Mouse (Mus musculus) liver, postnatal 0 days (tissue): ENCODE data around the gene Eif4a3. TPM values are rescaled to one million over a fixed set of nuclear protein-coding genes. Genes with fewer than 3 reads are reported as not detected.

Experiments used
- ATAC-seq: fragments of 200-750 bp; cut with Nextera tagmentation; 2 replicates; pipeline ENCODE4 v1.8.0; 2017; ENCODE audit warnings: mild to moderate bottlenecking, moderate library complexity
- DNase-seq: peaks from one replicate; pipeline ENCODE4 v3.0.0-alpha.2; 2016
- H3K27ac ChIP-seq: fragments of 300-500 bp; sonication (generic); 2 replicates; pipeline ENCODE4 v1.5.1; 2014; ENCODE audit warnings: antibody characterized with exemption, moderate library complexity, mild to moderate bottlenecking, low read depth
- H3K27me3 ChIP-seq: fragments of 300-500 bp; sonication (generic); 2 replicates; pipeline ENCODE4 v1.6.1; 2014; ENCODE audit warnings: low read length, control low read depth, mixed read lengths; ENCODE audit not compliant: insufficient read depth
- H3K36me3 ChIP-seq: fragments of 300-500 bp; sonication (generic); replicated peaks from 2 replicates; pipeline ENCODE4 v1.6.1; 2014; ENCODE audit warnings: mild to moderate bottlenecking, control low read depth, low read length, moderate library complexity, mixed read lengths; ENCODE audit not compliant: insufficient read depth
- H3K4me1 ChIP-seq: fragments of 300-500 bp; sonication (generic); 2 replicates; pipeline ENCODE4 v1.6.1; 2014; ENCODE audit warnings: antibody characterized with exemption, mild to moderate bottlenecking, control low read depth; ENCODE audit not compliant: insufficient read depth
- H3K4me2 ChIP-seq: fragments of 300-500 bp; sonication (generic); 2 replicates; pipeline ENCODE4 v1.6.1; 2014; ENCODE audit warnings: low read depth, mild to moderate bottlenecking, low read length, moderate library complexity, mixed read lengths
- H3K4me3 ChIP-seq: fragments of 300-500 bp; sonication (generic); 2 replicates; pipeline ENCODE4 v1.5.1; 2014; ENCODE audit warnings: low read depth, low read length
- H3K9ac ChIP-seq: fragments of 300-500 bp; sonication (generic); replicated peaks from 2 replicates; pipeline ENCODE4 v1.6.1; 2014; ENCODE audit warnings: mild to moderate bottlenecking, moderate library complexity
- H3K9me3 ChIP-seq: fragments of 300-500 bp; sonication (generic); 2 replicates; pipeline ENCODE4 v1.6.1; 2016; ENCODE audit warnings: mild to moderate bottlenecking, control low read depth, low read length, mixed read lengths
- CTCF ChIP-seq: sonication (generic); IDR thresholded peaks from 2 replicates; pipeline ENCODE4 v1.5.1; 2016; ENCODE audit warnings: antibody characterized with exemption, low read depth
- EP300 ChIP-seq: IDR thresholded peaks from 2 replicates; pipeline ENCODE4 v1.6.1; 2016; ENCODE audit warnings: antibody characterized with exemption, low read depth, mild to moderate bottlenecking
- WGBS: fragments of 180-500 bp; shearing (Covaris S2); extraction: QIAGEN DNeasy Blood & Tissue Kit; methylation state at CpG from one replicate; pipeline ENCODE4 v1.1.7; 2014; ENCODE audit not compliant: insufficient replicate concordance; 5-methylcytosine and 5-hydroxymethylcytosine counted together
- polyA plus RNA-seq: library from polyadenylated mRNA; unstranded; fragments of >200 nt; fragmentation: Nextera tagmentation; extraction: Ambion mirVana; gene quantifications from 2 replicates; pipeline ENCODE4 v1.2.1, GENCODE M21; 2015

Gene Eif4a3
- polyA plus RNA-seq, 1 experiment from 2014 or later = 125 TPM

DNA sequence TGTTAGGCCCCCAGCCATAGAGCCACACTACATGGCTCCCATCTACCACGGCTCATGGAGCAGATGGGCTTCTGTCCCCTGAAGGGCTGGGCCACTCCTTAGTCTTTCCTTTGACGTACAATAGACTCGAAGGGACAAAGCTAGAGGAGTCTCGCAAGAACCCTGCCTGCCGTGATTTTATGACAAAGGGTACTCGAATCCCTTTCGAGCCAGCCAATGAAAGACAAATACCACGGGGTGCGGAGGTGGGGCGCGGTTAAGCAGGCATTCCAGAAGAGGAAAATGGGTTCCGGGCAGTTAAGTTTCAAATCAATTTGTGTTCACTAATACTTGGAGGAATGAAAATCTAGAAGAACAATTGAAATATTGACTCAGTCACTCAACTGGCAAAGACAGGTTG is 60.4 kb downstream of the Eif4a3 start:
- TF ChIP-seq CTCF (no peak), EP300 (no peak)
- H3K4me3 ChIP-seq = no peak overlapping the region
- H3K9me3 ChIP-seq = no peaks in the 10 kb centered on the region
- 85% methylated on average over 12 of the region's 12 CpGs for WGBS
- H3K27ac ChIP-seq = no peak overlapping the region
- H3K36me3 ChIP-seq = no peaks in the 10 kb centered on the region
- H3K4me2 ChIP-seq = no peak overlapping the region
- H3K9ac ChIP-seq = no peak overlapping the region
- peaks cover 12% of the 10 kb centered on the region for H3K4me1 ChIP-seq
- H3K27me3 ChIP-seq = no peaks in the 10 kb centered on the region
- DNase-seq (no peak), ATAC-seq (no peak)

Other genes with a start within 250 kb of the Eif4a3 start
- gene Cbx4, start 213.9 kb downstream of the Eif4a3 start, polyA plus RNA-seq = 2.8 and 4.7 TPM in 2 replicates
- gene Tbc1d16, start 71.6 kb downstream of the Eif4a3 start, polyA plus RNA-seq = 1.0 and 1.5 TPM in 2 replicates
- gene Ccdc40, start 71.5 kb downstream of the Eif4a3 start, polyA plus RNA-seq = 0.89 and 0.95 TPM in 2 replicates
- gene Gaa, start 32.2 kb downstream of the Eif4a3 start, polyA plus RNA-seq = 28.6 and 29.0 TPM in 2 replicates
- gene Card14, start 7.7 kb upstream of the Eif4a3 start, polyA plus RNA-seq = 0.06 and 0.09 TPM in 2 replicates
- gene Sgsh, start 55.4 kb upstream of the Eif4a3 start, polyA plus RNA-seq = 4.1 and 4.2 TPM in 2 replicates
- 2.1 and 2.2 TPM in 2 replicates for gene Slc26a11, start 55.5 kb upstream of the Eif4a3 start, polyA plus RNA-seq
- gene Rnf213, start 93.0 kb upstream of the Eif4a3 start, polyA plus RNA-seq = 6.6 and 7.4 TPM in 2 replicates
- 5.2 and 6.4 TPM in 2 replicates for gene Endov, start 191.3 kb upstream of the Eif4a3 start, polyA plus RNA-seq
- gene Nptx1, start 247.7 kb upstream of the Eif4a3 start, polyA plus RNA-seq = 0.04 TPM in 1 of 2 replicates, not detected in the other